Mouse (Mus musculus) neutrophil, adult 5-6 weeks (primary cell): ENCODE data around the gene Grk6. TPM values are rescaled to one million over a fixed set of nuclear protein-coding genes. Genes with fewer than 3 reads are reported as not detected.

Source experiments
- ATAC-seq: fragments of 151-379, 151-347 bp; 2 replicates; pipeline ENCODE4 v1.8.0; 2017; ENCODE audit warnings: mild to moderate bottlenecking, moderate TSS enrichment; ENCODE audit not compliant: insufficient number of reproducible peaks, poor library complexity, low FRiP score, severe bottlenecking; ENCODE audit errors: extremely low read depth
- total RNA-seq: library from RNA; stranded (forward); fragments of 200-1000 nt; gene quantifications from 2 replicates; pipeline ENCODE4 v1.2.3, GENCODE M21; 2017

The Grk6 gene
- total RNA-seq, 1 experiment from 2014 or later, result 371 TPM

GRCm38 (mm10) chr13:55504390-55504789, 59.5 kb downstream of the Grk6 start:
- ATAC-seq, result no peak

GRCm38 (mm10) chr13:55505810-55506209, 60.9 kb downstream of the Grk6 start:
- ATAC-seq, result no peak

- no peak for ATAC-seq
These were observed 61.8 kb downstream of the Grk6 start for GRCm38 (mm10) chr13:55506697-55507096.

DNA sequence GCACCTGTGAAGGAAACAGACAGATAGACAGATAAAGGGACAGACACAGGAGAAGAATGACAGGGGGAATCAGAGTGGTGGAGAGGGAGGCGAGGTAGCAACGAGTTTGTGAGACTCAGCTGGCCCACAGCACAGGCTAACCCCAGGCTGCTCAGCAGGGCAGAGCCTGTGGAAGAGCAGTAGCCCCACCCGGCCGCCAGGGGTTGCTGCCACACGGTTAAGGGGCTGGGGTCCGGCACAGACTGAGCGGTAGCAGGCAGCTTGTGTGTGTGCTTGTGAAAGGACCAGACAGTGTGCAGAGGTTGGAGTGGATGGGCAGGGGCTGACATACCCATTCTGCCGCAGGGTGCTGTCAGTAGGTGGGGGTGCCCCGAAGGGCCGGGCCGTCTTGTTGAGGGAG, 63.0 kb downstream of the Grk6 start:
- ATAC-seq, result no peak

- ATAC-seq, result no peak
These were observed 63.7 kb downstream of the Grk6 start for GRCm38 (mm10) chr13:55508531-55508930.

DNA sequence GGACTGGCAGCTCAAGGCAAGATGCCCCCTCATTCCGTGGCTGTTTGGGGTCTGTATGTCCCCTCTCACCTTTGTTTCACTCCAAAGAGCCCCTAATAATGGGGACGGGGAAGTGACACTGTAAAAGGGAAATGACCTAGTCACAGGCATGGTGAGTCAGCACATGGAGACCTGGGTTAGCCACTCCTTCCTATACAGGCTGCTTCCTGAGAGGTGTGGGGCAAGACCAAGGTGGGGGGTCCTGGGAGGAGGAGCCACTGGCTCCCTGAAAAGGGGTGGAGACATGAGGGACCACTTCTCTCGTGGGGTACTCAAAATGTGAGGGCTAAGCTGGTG, 65.4 kb downstream of the Grk6 start:
- ATAC-seq, result peak; percentile 28; the same call in 1 of the 2 replicates

Other genes starting within 250 kb of the Grk6 start
- gene Nsd1, start 235.3 kb upstream of the Grk6 start, total RNA-seq, result 211 and 232 TPM in 2 replicates
- 95.5 and 96.0 TPM in 2 replicates for gene Prelid1, start 124.6 kb upstream of the Grk6 start, total RNA-seq
- 60.8 and 61.9 TPM in 2 replicates for gene Rab24, start 123.1 kb upstream of the Grk6 start, total RNA-seq
- gene Mxd3, start 115.2 kb upstream of the Grk6 start, total RNA-seq, result 0.61 and 1.7 TPM in 2 replicates
- gene Lman2, start 82.3 kb upstream of the Grk6 start, total RNA-seq, result 75.9 and 87.7 TPM in 2 replicates
- 85.4 and 90.5 TPM in 2 replicates for gene Rgs14, start 75.3 kb upstream of the Grk6 start, total RNA-seq
- gene Slc34a1, start 46.9 kb upstream of the Grk6 start, total RNA-seq, result 0.25 and 0.35 TPM in 2 replicates
- not detected in 2 replicates for gene Pfn3, start 29.8 kb upstream of the Grk6 start, total RNA-seq
- gene F12, start 18.3 kb upstream of the Grk6 start, total RNA-seq, result 2.6 and 2.8 TPM in 2 replicates
- gene Prr7, start 19.2 kb downstream of the Grk6 start, total RNA-seq, result 12.3 and 14.1 TPM in 2 replicates
- gene Dbn1, start 43.0 kb downstream of the Grk6 start, total RNA-seq, result 0.12 TPM in 2 replicates
- gene Pdlim7, start 68.6 kb downstream of the Grk6 start, total RNA-seq, result 43.2 and 47.3 TPM in 2 replicates
- gene Dok3, start 84.2 kb downstream of the Grk6 start, total RNA-seq, result 193 and 198 TPM in 2 replicates
- gene Ddx41, start 91.6 kb downstream of the Grk6 start, total RNA-seq, result 107 and 116 TPM in 2 replicates
- 108 and 118 TPM in 2 replicates for gene Fam193b, start 126.0 kb downstream of the Grk6 start, total RNA-seq
- 68.9 and 74.4 TPM in 2 replicates for gene Tmed9, start 128.7 kb downstream of the Grk6 start, total RNA-seq
- gene B4galt7, start 154.8 kb downstream of the Grk6 start, total RNA-seq, result 14.7 and 19.1 TPM in 2 replicates
- 29.3 and 53.3 TPM in 2 replicates for gene Caml, start 177.9 kb downstream of the Grk6 start, total RNA-seq
- 206 and 230 TPM in 2 replicates for gene Ddx46, start 190.0 kb downstream of the Grk6 start, total RNA-seq
- 42.8 and 43.5 TPM in 2 replicates for gene B230219D22Rik, start 248.1 kb downstream of the Grk6 start, total RNA-seq